Mouse (Mus musculus) urinary bladder, postnatal 25 days (tissue): ENCODE data around the gene Plpp2.

Experiments
- DNase-seq: peaks from one replicate; pipeline ENCODE4 v3.0.0; 2022; ENCODE audit warnings: low spot score

Gene Plpp2

GRCm38 (mm10) chr10:79528081-79528480 lies 5.5 kb downstream of the Plpp2 start:
- DNase-seq, result peak; percentile 1

DNA sequence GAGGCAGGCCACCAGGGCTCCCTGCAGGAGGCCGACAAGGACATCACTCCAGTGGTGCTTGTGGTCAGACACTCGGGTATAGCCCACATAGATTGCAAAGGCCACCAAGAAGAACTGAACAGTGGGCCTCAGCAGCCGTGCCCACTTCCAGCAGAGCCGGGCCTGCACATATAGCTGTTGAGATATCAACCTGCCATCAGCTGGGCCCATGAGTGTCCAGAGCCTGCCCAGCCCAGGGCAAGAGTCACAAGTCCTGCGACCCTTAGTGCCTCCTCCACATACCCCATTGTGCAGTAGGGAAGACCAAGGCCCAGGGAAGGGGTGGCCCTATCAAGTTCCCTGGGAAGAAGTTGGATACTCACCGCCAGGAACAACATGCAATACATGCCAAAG lies 6.1 kb downstream of the Plpp2 start:
- DNase-seq, result no peak

DNA sequence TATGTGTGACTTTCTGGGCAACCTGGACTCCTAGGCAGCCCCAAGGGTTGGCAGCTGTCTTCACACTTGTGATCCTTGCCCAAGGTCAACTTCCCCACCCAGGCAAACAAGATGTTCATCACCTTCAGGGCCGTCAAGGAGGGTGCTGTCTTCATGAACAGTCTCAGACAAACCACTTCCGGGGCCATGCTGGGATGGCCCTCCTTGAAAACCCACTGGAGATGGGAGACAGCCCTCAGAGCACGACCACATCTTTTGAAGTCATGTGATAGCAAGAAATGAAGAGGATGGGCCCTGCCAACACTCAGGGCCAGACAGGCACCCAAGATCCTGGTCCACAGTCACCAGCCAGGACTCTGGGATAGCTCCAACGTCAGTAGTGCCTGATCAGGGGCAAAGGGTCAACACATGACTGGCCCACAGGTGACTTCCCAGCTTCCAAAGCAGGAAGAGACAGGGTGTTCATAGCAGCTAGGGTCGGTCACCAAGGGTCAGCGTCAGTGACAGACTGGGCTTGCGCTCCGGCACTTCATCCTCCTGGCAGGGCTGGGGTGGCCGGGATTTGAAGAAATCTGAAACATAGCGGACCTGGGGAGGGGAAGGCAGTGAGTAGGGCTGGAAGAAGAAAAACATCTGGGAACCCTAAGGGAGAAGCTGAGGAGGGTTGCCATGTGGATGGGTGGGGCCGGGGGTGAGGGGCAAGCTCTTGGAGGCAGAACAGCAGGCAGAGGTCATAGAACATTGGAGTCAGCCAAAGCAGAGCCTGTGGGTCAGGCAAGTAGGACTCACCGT lies 6.7 kb downstream of the Plpp2 start:
- peak; percentile 2 for DNase-seq

DNA sequence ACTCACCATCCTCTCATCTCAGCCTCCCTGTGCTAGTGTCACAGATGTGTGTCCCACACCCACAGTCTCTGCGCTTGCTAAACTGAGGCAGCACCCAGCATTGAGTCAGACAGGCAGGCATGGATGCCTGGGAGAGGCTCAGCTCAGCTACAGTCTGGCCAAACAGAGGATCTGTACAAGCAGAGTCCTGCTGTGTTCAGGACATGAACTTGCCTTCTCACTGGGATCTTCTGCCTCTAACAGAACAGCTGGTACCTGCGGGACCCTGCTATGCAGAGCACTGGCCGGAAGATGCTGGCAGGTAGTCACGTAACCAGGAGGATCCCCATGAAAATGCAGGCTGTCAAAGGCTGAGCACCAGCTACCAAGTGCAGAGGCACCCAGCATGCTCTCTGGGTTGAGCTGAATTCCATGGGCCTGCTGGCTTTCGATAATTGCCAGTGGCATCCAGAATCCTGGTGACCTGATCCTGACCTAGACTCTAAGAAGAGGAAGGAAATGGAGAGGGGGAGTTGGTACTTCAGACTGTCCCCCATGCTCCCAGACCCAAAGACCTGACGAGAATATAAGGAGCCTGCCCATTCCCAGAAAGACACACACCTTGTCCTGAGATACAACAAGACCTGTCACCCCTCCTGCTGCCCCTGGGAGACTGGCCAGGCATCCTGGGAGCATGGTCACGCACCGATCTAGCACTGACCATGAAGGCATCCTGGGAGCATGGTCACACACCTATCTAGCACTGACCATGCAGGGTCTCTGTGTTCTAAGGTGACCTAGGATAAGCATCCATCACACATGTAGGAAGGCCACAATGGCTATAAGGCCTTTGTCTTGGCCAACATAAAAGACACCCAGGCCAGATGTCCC lies 7.9 kb downstream of the Plpp2 start:
- peak; percentile 1 for DNase-seq

DNA sequence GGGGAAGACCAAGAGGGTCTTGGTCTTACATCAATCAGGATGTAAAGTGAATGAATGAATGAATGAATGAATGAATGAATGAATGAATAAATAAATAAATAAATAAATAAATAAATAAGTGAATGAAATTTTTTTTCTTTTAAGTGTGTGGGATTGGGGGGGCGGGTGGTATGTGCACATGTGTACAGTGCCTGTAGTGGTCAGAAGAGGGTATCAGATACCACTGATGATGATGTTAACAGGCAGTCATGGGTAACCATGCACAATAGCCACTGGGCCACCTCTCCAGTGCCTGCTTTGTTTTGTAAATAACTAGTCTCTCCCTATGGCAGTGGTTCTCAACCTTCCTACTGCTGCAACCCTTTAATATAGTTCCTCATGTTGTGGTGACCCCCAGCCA lies 9.2 kb downstream of the Plpp2 start:
- DNase-seq, result no peak

GRCm38 (mm10) chr10:79506709-79507108 lies 26.9 kb downstream of the Plpp2 start:
- no peak for DNase-seq

GRCm38 (mm10) chr10:79502830-79503644 lies 30.6 kb downstream of the Plpp2 start:
- no peak for DNase-seq

DNA sequence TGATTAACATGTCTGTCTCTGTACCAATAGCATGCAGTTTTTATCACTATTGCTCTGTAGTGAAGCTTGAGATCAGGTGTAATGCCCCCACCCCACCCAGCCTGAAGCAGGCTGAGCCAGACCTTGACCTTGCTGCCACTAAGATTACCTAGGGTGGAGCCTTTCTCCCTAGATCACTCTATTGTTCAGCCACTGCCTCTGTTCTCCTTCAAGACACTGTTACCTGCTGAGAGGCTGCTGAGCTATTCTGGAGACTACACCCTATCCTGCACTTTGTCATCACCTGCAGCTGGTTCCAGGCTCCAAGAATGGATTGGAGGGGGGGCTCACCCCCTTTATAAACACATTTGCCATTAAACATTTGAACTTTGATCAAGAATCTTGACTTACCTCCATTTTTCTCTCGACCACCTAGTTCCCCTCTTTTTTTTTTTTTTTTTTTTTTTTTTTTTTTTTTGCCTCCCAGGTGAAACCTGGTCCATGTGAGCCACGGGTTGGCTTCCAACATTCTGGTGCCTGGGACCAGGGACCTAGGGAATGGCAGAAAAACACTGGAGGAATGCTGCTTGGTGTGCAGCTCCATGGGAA lies 36.8 kb downstream of the Plpp2 start:
- DNase-seq, result no peak

DNA sequence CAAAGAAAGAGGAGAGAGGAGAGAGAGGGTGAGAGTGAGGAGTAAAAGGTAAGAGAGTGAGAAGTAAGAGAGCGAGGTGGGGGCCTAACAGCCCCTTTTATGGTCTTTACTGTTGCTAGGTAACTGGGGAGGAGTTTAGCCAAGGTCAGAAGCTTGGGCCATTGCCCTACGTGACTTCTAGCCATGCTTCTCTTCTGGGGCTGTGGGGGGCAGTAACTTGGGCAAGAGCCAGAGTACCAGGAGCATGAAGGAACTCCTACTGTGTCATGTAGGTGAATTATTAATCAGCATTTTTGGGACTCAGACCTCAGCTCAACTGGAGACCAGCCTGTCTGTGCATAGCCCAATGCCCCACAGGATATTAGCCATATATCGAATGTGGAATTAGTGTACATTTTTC lies 37.7 kb downstream of the Plpp2 start:
- no peak for DNase-seq
